Mouse (Mus musculus) C2C12 (cell line): ENCODE data around the gene 4930404H24Rik. TPM values are rescaled to one million over a fixed set of nuclear protein-coding genes. Genes with fewer than 3 reads are reported as not detected.

ENCODE experiments used
- H3K27me3 ChIP-seq: one replicate; pipeline ENCODE4 v1.6.1; 2011; ENCODE audit not compliant: control insufficient read depth, insufficient read depth, insufficient read length
- H3K36me3 ChIP-seq: one replicate; pipeline ENCODE4 v1.6.1; 2011; ENCODE audit not compliant: control insufficient read depth, insufficient read depth
- H3K4me3 ChIP-seq: one replicate; pipeline ENCODE4 v1.5.1; 2011; ENCODE audit warnings: mild to moderate bottlenecking, control low read depth; ENCODE audit not compliant: poor library complexity, insufficient read depth, severe bottlenecking
- H3K79me2 ChIP-seq: one replicate; pipeline ENCODE4 v1.6.1; 2011; ENCODE audit not compliant: control insufficient read depth, insufficient read depth
- H3K79me3 ChIP-seq: one replicate; pipeline ENCODE4 v1.6.1; 2011; ENCODE audit warnings: low read depth, control low read depth
- H3ac ChIP-seq: one replicate; pipeline ENCODE3; 2011; ENCODE audit warnings: low read depth; ENCODE audit not compliant: control insufficient read depth, insufficient read length
- CEBPB ChIP-seq: IDR thresholded peaks from one replicate; pipeline ENCODE4 v1.6.1; 2011; ENCODE audit warnings: low read depth, mild to moderate bottlenecking, control low read depth, moderate library complexity
- CTCF ChIP-seq: IDR thresholded peaks from one replicate; pipeline ENCODE4 v1.5.1; 2011; ENCODE audit not compliant: control insufficient read depth, insufficient read depth, insufficient read length
- FOSL1 ChIP-seq: IDR thresholded peaks from one replicate; pipeline ENCODE4 v1.8.0; 2011; ENCODE audit warnings: mild to moderate bottlenecking, low read length; ENCODE audit not compliant: poor library complexity, insufficient read depth, severe bottlenecking
- MAX ChIP-seq: IDR thresholded peaks from one replicate; pipeline ENCODE4 v1.6.1; 2011; ENCODE audit warnings: mild to moderate bottlenecking, control low read depth
- MYOD1 ChIP-seq: IDR thresholded peaks from one replicate; pipeline ENCODE4 v1.6.1; 2011; ENCODE audit warnings: low read depth; ENCODE audit not compliant: control insufficient read depth, insufficient read length
- MYOG ChIP-seq: IDR thresholded peaks from one replicate; pipeline ENCODE4 v1.6.1; 2011; ENCODE audit not compliant: control insufficient read depth, insufficient read length; ENCODE audit errors: extremely low read depth
- USF1 ChIP-seq: IDR thresholded peaks from one replicate; pipeline ENCODE4 v1.6.1; 2011; ENCODE audit warnings: low read depth, mild to moderate bottlenecking, control low read depth, moderate library complexity
- polyA plus RNA-seq: library from polyadenylated mRNA; unstranded; fragments of >200 nt; fragmentation: generic; extraction: Trizol; gene quantifications from one replicate; pipeline ENCODE4 v1.2.1, GENCODE M21; 2012; ENCODE audit warnings: missing spikeins

The 4930404H24Rik gene
- polyA plus RNA-seq, 1 experiment: not detected

GRCm38 (mm10) chr2:153475114-153476112 lies 17.2 kb upstream of the 4930404H24Rik start:
- Histone ChIP-seq H3K79me3 (no peaks in the 10 kb centered on the region), H3K79me2 (no peaks in the 10 kb centered on the region), H3ac (no peak overlapping the region), H3K4me3 (no peak overlapping the region), H3K27me3 (peaks cover 14% of the 10 kb centered on the region), H3K36me3 (no peaks in the 10 kb centered on the region)
- no peak for TF ChIP-seq MYOD1
- no peak for TF ChIP-seq USF1
- TF ChIP-seq MYOG: no peak
- TF ChIP-seq CEBPB: no peak
- no peak for TF ChIP-seq MAX

- Histone ChIP-seq H3K36me3 (no peaks in the 10 kb centered on the region), H3K79me2 (no peaks in the 10 kb centered on the region), H3K27me3 (peaks cover 12% of the 10 kb centered on the region), H3ac (no peak overlapping the region), H3K79me3 (no peaks in the 10 kb centered on the region), H3K4me3 (no peak overlapping the region)
- TF ChIP-seq CTCF (peak; percentile 76), FOSL1 (no peak), MAX (no peak), MYOG (no peak), MYOD1 (no peak)
Measured at GRCm38 (mm10) chr2:153478583-153478982, 14.0 kb upstream of the 4930404H24Rik start.

GRCm38 (mm10) chr2:153479486-153479885 lies 13.1 kb upstream of the 4930404H24Rik start:
- no peak overlapping the region for H3K4me3 ChIP-seq
- no peaks in the 10 kb centered on the region for H3K79me2 ChIP-seq
- H3ac ChIP-seq: no peak overlapping the region
- no peaks in the 10 kb centered on the region for H3K36me3 ChIP-seq
- no peaks in the 10 kb centered on the region for H3K79me3 ChIP-seq
- TF ChIP-seq MYOD1: no peak
- TF ChIP-seq MAX: no peak
- TF ChIP-seq FOSL1: no peak
- no peak for TF ChIP-seq CEBPB
- TF ChIP-seq MYOG: no peak
- no peak for TF ChIP-seq USF1
- TF ChIP-seq CTCF: no peak
- H3K27me3 ChIP-seq: peaks cover 21% of the 10 kb centered on the region

- Histone ChIP-seq H3K27me3 (peaks cover 32% of the 10 kb centered on the region), H3K79me2 (no peaks in the 10 kb centered on the region), H3K36me3 (no peaks in the 10 kb centered on the region), H3K4me3 (no peak overlapping the region), H3K79me3 (no peaks in the 10 kb centered on the region), H3ac (no peak overlapping the region)
- TF ChIP-seq USF1 (no peak), MYOG (no peak), MAX (no peak), MYOD1 (no peak), FOSL1 (no peak), CEBPB (no peak), CTCF (no peak)
Measured at GRCm38 (mm10) chr2:153481108-153481860, 11.3 kb upstream of the 4930404H24Rik start.

GRCm38 (mm10) chr2:153481861-153482120 lies 10.8 kb upstream of the 4930404H24Rik start:
- no peaks in the 10 kb centered on the region for H3K36me3 ChIP-seq
- no peak for TF ChIP-seq USF1
- TF ChIP-seq FOSL1: no peak
- no peak for TF ChIP-seq MYOD1
- no peak for TF ChIP-seq CEBPB
- no peak for TF ChIP-seq CTCF
- no peak for TF ChIP-seq MYOG
- no peak for TF ChIP-seq MAX
- no peak overlapping the region for H3K4me3 ChIP-seq
- H3K79me3 ChIP-seq: no peaks in the 10 kb centered on the region
- H3ac ChIP-seq: no peak overlapping the region
- H3K79me2 ChIP-seq: no peaks in the 10 kb centered on the region
- H3K27me3 ChIP-seq: peaks cover 30% of the 10 kb centered on the region
